Mouse (Mus musculus) left cerebral cortex, adult 18-20 months (tissue): ENCODE data around the gene Gm49318. TPM values are rescaled to one million over a fixed set of nuclear protein-coding genes. Genes with fewer than 3 reads are reported as not detected.

Experiments used
- DNase-seq, 2 experiments: peaks; one replicate each; pipeline ENCODE4 v3.0.0; 2021 to 2022; ENCODE audit warnings: low spot score in 2 of 2, mixed read lengths in 1 of 2
- total RNA-seq, 2 experiments: library from RNA; stranded (reverse); gene quantifications; 2 replicates each; pipeline ENCODE4 v1.2.3; 2021

The Gm49318 gene
- total RNA-seq, 2 experiments from 2014 or later: 1.4 to 3.8 TPM

DNA sequence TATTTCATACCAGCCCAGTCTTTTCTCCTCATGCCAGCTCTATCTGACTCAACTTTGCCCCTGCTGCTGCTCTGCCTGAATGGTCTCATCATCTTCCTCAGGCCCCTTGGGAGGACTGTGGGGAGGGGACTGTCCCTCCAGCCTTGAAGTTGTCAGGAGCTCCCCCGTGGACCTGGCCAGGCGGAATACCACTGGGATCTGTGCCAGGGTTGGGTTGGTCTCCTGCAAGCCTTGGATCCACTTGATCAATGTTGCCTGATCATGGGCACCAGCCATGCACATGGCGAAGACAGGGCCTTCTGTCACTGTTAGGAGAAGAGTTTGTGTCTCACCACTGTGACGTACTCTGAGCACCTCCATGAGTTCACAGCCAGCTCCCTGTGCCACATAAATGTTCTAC is 1.2 kb upstream of the Gm49318 start:
- no peak for DNase-seq

DNA sequence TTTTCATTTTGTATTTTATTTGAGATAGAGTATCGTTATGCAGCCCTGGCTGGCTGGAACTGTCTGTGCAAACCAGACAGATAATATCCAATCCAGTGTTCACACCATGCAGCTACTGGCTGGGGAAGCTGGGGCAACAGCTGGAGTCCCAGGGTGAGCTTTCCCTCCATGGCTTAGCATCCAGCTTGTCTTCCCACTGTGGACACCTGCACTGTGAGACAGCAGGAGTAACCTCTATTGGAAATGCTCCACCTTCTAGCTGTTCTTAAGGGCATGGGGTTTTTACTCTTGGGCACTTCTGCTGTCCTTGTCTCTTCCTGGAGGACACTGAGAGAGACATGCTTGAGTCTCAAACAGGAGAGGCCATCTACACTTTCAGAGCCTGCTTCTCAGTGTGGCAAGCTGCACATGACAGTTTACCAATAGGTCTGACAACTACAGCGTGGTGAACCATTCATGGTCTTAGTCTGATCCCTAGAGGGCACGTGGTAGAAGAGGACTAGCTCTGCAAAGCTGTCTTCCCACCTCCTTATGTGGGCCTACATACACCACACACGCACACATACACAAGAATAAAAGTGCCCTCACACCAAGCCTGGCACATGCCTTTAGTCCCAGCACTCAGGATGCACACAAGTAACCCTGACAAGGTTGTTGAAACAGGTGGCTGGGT is 1.0 kb downstream of the Gm49318 start:
- no peak for DNase-seq

DNA sequence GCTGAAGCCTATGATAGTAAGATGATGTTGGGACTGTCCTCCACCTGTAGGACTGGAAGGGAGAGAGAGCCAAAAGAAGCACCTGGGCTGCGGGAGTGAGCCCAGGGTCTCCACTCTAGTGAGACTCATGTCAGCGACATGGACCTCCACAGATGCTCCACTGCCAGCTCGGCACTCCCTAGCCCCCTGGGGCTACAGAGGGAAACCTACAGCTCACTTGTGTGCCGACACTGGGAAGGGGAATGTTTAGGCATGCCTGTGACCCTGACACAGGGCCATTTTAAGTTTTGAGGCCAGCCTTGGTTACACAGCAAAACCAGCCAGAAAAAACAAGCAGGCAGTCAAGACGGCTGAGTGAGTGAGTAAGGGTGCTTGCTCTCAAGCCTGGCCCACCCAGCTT is 3.9 kb downstream of the Gm49318 start:
- no peak for DNase-seq

GRCm38 (mm10) chr9:22066433-22066832 is 4.6 kb downstream of the Gm49318 start:
- DNase-seq: peak; percentile 56 to 69

DNA sequence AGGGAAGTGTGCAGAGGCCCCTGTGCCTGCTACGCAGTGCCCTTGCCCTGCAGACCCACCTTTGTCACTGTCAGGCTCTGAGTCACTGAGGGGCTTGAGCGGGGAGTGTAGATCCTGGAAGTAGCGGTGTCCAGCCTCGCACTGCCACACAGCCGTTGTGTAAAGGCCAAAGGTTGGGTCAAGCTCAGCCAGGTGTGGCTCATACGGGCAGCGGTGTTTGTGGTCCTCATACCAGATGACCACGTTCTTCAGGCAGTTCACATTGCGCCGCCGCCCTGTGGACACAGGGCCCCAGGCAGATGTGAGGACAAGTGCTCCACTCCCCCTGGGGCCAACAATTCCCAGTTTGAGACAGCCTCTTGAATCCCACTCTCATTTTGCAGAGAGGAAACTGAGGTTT is 5.4 kb downstream of the Gm49318 start:
- no peak for DNase-seq

GRCm38 (mm10) chr9:22064341-22064740 is 6.7 kb downstream of the Gm49318 start:
- peak in 1 of 2 experiments; percentile 61 for DNase-seq

GRCm38 (mm10) chr9:22061339-22061738 is 9.7 kb downstream of the Gm49318 start:
- DNase-seq: peak; percentile 65 to 82

- no peak for DNase-seq
These were observed 13.0 kb downstream of the Gm49318 start for GRCm38 (mm10) chr9:22058011-22058424.

GRCm38 (mm10) chr9:22057031-22057517 is 14.0 kb downstream of the Gm49318 start:
- no peak for DNase-seq

GRCm38 (mm10) chr9:22056303-22056910 is 14.7 kb downstream of the Gm49318 start:
- no peak for DNase-seq

DNA sequence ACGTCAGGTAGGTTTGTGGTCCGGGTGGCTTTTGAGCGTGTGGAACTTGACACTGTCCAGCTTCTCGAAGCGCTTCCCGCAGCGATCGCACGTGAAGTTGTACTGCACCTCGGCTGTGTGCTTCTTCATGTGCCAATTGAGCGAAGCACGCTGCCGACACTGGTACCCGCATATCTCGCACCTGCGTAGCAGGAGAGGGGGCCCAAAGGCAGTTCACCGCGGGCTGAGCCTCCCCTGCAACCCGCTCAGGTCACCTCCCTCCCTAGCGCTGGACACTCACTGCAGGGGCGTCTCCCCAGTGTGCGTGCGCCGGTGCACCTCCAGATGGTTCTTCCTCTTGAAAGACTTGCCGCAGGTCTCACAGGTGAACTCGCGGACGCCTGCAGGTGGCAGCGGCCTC is 15.3 kb downstream of the Gm49318 start:
- DNase-seq: no peak

DNA sequence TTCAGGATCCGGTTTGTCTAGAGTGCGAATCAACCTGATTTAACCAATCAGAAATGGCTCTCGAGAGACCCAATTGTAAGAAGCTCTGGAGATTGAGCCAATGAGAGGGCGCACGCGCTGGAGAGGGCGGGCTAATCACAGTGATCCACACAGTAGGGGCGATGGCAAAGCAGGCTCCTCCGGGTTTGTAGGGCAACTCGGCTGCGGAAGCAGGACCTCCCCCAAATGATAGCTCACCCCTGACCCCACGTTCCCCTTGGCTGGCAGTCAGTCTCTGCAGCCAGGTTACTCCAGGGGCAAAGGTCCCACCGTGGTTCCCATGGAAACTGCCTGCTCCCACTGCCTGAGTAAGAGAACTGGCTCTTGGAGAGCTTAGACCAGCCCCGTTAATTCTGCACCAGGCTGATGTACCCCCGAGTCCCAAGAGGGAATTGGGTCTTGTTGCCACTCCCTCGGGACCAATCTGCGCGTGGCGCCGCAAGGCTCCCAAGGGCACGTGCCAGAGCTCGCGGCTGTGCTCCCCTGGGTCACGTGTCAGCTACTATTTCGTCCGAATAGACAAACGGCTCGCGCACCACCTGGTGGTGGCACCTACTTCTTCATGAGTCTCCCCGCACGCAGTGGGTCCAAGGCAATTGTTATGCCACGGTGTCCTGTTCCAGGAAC is 16.5 kb downstream of the Gm49318 start:
- peak; percentile 73 to 77 for DNase-seq

- DNase-seq: no peak
These were observed 17.4 kb downstream of the Gm49318 start for GRCm38 (mm10) chr9:22053657-22054056.

GRCm38 (mm10) chr9:22051958-22052254 is 19.2 kb downstream of the Gm49318 start, which contains the start of gene Elavl3:
Elavl3 (minus strand) TSS chr9:22052023.
- peak; percentile 84 to 88 for DNase-seq

- DNase-seq: peak; percentile 48 to 49
These were observed 19.7 kb downstream of the Gm49318 start for GRCm38 (mm10) chr9:22051161-22051957.

DNA sequence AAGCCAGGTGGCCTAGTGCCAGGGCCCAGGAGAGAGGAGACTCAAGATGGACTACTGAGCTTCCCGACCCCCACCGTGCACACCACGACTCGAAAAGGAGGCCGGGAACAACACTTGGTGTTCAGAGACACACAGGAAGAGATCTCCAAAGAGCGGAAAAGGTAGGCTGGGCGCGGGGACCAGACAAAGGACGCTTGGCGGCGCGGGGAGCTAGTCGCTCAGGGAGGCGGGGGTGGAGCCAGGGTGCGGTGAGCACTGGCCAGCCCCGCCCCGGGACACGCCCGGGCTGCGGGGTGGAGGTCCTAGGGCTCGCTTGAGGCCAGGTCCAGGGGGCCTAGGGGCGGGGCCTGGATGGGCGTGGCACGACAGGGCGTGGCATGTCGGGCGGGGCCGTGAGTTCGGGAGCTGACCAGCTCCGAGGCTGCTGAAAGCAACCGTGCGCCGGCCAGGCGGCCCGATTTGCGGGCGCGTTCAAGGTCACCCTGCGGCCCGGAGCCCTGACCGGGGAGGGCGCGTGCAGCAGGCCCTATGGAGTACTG is 20.6 kb downstream of the Gm49318 start:
- peak; percentile 67 to 77 for DNase-seq

- DNase-seq: no peak
These were observed 21.3 kb downstream of the Gm49318 start for GRCm38 (mm10) chr9:22049721-22050270.

- no peak for DNase-seq
These were observed 21.7 kb downstream of the Gm49318 start for GRCm38 (mm10) chr9:22049315-22049714.

DNA sequence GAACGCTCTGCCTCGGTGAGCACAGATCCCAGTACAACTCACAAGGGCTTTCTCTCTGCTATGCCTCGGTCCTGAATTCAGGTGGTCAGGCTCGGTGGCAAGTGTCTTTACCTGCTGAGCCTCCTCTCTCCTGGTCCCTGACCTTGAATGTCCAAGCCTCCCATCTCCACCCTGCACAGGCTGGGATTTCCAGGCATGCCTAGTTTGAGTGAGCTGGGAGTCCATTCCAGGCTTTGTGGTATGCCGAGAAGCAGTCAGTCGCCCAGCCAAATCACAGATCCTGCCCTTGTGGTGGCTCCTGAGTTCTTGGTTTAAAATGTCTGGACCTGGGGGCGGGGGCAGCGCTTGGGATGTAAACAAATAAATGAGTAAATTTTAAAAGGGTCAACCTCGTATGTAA is 23.7 kb downstream of the Gm49318 start:
- DNase-seq: no peak

GRCm38 (mm10) chr9:22041832-22042231 is 29.2 kb downstream of the Gm49318 start:
- no peak for DNase-seq

GRCm38 (mm10) chr9:22037826-22038225 is 33.2 kb downstream of the Gm49318 start:
- DNase-seq: no peak
